Mouse (Mus musculus) ovary, adult 2 months (tissue): ENCODE results near the gene Myo5c. TPM values are rescaled to one million over a fixed set of nuclear protein-coding genes. Genes with fewer than 3 reads are reported as not detected.

Experiments used
- polyA plus RNA-seq: library from polyadenylated mRNA; depleted of rRNA; stranded (reverse); fragments of >200 nt; gene quantifications from 2 replicates; pipeline ENCODE4 v1.2.3, GENCODE M21; 2012; rRNA removed

Myo5c gene
- 9.3 and 10.3 TPM in 2 replicates for polyA plus RNA-seq

DNA sequence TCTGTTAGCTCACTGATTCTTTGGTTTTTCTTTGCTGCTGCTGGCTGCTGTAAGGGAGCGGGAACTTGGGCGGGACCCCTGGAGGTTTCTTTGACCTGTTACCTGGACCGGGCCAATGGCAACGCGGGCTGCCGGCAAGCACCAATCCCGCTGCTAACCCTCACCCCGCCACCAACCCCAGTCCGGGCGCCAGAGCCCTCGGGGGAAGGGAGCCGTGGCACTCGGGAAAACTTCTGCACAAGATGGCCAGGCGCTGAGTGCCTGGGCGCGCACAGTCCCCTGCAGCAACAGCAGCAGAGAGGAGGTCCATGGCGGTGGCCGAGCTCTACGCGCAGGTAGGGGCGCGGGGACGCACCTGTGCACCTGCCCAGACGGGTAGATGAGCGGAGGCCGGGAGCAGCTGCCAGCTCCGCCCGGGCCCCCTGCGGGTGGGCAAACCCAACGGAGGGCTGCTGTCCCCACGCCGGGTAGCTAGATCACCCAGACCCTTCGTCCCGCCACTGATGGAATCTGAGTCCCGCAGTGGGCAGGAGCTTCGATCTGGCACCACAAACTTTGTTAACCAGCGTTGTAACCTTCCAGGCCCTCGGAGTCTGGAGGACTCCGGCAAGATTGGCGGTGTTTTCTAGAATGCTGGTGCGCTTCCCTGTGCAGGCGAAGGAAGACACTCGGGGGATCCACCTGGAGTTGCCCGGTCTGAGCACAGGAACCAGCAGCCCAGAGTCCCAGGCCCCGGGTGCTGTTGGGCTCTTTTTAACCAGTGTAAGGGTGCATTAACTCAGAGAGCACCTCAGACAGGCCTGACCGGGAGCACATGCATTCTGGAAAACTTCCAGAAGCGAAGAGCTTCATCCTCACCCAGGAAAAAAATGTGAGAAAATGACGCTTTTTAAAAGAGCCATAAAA, at the start of gene Myo5c:
Gene Myo5c (plus strand): TSS at position 180 of the 906 bp plus-strand sequence.

GRCm38 (mm10) chr9:75306126-75306898, 74.5 kb downstream of the Myo5c start, which contains the start of gene Gnb5:
TSS of gene Gnb5 (plus strand) at chr9:75306288.

DNA sequence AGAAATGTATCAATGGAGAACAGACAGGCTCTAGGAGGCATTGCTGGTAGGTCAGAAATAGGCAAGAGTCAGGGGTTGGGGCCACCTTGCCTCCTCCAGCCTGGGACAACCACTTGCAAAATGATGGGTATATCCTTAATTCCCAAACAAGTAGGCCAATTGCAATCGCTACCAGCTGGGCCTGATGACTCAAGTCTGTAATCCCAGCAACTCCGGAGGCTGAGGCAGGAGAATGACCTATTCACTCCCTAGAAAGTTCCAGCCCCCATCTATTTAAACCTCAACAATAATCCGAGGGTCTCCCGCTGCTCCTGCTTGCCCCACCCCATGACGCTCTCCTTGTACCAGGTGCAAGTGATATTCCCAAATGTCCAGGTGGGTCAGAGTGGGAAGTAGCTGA, 115.6 kb downstream of the Myo5c start, which contains the start of gene Bcl2l10:
Gene Bcl2l10 (plus strand): TSS at position 301 of the 400 bp plus-strand sequence.

Other genes starting within 250 kb of the Myo5c start
- 7.9 and 11.9 TPM in 2 replicates for gene Arpp19, start 194.4 kb upstream of the Myo5c start, polyA plus RNA-seq
- gene Myo5a, start 161.0 kb upstream of the Myo5c start, polyA plus RNA-seq = 6.1 and 6.5 TPM in 2 replicates
- 35.7 and 43.3 TPM in 2 replicates for gene Gnb5, start 74.3 kb downstream of the Myo5c start, polyA plus RNA-seq
- gene Bcl2l10, start 115.7 kb downstream of the Myo5c start, polyA plus RNA-seq = 21.8 and 23.7 TPM in 2 replicates
- 24.3 and 25.7 TPM in 2 replicates for gene Mapk6, start 178.0 kb downstream of the Myo5c start, polyA plus RNA-seq
- gene Leo1, start 209.5 kb downstream of the Myo5c start, polyA plus RNA-seq = 5.0 and 5.6 TPM in 2 replicates